Mouse (Mus musculus): ENCODE measurements around the gene 1700037H04Rik. TPM values are rescaled to one million over a fixed set of nuclear protein-coding genes. Genes with fewer than 3 reads are reported as not detected.

1700037H04Rik gene
- polyA plus RNA-seq, 1 experiment: 75.2 TPM

DNA sequence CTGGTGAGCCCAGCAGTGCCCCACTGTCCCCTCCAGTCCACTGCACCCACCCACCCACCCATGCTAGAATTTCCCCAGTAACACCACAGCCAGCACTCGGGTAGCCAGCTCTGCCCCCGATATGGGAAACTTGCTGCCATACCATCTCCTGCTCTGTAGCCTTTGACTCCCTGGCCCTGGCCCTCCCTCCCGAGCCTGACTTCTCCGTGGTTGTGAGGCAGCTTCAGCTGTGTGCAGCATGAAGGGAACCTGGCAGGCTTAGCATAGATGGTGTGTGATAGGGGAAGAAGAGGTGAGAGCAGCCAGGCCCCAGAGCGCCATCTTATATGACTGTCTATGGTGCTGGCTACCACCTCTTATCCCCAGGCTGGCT, 19.4 kb downstream of the 1700037H04Rik start:
- Histone ChIP-seq H3K4me2 (ENCODE audit: low read depth) (no peak overlapping the region), H3ac (ENCODE audit: control insufficient read depth, insufficient read length) (no peak overlapping the region), H3K27me3 (ENCODE audit: control insufficient read depth, insufficient read depth, insufficient read length) (no peaks in the 10 kb centered on the region), H3K79me2 (ENCODE audit: control insufficient read depth, insufficient read depth) (no peaks in the 10 kb centered on the region), H3K36me3 (ENCODE audit: control insufficient read depth, insufficient read depth) (peaks cover 4% of the 10 kb centered on the region), H3K4me3 (no peak overlapping the region)
- no peak for TF ChIP-seq MYOD1 (IDR thresholded peaks at IDR 0.05; ENCODE audit: control insufficient read depth in 1 of 3, insufficient read length in 2 of 3, low read depth in 2 of 3)
- TF ChIP-seq TCF12 (IDR thresholded peaks at IDR 0.05; ENCODE audit: insufficient read depth, poor library complexity, severe bottlenecking): no peak
- TF ChIP-seq CEBPB (IDR thresholded peaks at IDR 0.05; ENCODE audit: insufficient read depth, poor library complexity, severe bottlenecking): no peak
- TF ChIP-seq E2F4 (IDR thresholded peaks at IDR 0.05; ENCODE audit: insufficient read depth): no peak
- no peak for TF ChIP-seq POLR2AphosphoS2 (IDR thresholded peaks at IDR 0.05; ENCODE audit: insufficient read length, low read depth)
- TF ChIP-seq MAX (IDR thresholded peaks at IDR 0.05; ENCODE audit: low read depth): no peak
- no peak for TF ChIP-seq USF1 (IDR thresholded peaks at IDR 0.05; ENCODE audit: low read depth)
- no peak for TF ChIP-seq SRF (IDR thresholded peaks at IDR 0.05; ENCODE audit: control insufficient read depth, insufficient read length, low read depth)
- no peak for TF ChIP-seq POLR2A (IDR thresholded peaks at IDR 0.05; ENCODE audit: insufficient read length, low read depth)
- TF ChIP-seq MYOG (IDR thresholded peaks at IDR 0.05; ENCODE audit: control insufficient read depth in 1 of 3, insufficient read depth in 1 of 3, insufficient read length in 2 of 3, low read depth in 2 of 3): no peak

DNA sequence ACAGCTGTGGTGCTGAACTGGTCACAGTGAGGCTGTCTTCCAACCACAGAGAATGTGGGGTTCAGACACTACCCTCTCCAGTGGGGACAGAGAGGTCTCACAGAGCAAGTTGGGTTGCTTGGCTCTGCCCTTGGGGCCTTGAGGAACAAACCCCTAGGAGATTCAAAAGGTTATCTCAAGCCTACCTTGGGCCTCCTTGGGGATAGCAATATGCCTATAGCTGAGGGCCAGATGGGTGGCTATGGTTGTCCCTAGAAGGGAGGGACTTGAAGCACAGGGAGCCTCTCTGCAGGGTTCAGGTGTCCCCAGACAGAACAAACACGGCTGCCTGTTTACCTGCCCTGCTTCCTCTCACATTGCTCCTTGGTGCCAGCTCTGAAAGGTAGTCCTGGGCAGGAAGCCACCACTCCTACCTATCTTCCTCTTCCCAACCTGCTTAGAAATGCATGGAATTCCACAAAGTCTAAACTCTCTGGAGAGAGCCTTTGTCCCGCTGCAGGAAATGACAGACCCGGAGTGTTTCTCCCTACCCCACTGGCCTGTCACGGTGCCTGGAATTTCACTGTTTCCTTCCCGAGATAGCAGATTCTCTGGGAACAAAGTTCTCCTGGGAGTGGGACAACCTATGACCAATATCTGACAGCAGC, 19.9 kb downstream of the 1700037H04Rik start:
- H3K27me3 ChIP-seq (ENCODE audit: control insufficient read depth, insufficient read depth, insufficient read length): no peaks in the 10 kb centered on the region
- no peak for TF ChIP-seq SRF (IDR thresholded peaks at IDR 0.05; ENCODE audit: control insufficient read depth, insufficient read length, low read depth)
- no peak for TF ChIP-seq TCF3 (IDR thresholded peaks at IDR 0.05; ENCODE audit: insufficient read length, low read depth)
- TF ChIP-seq REST (IDR thresholded peaks at IDR 0.05; ENCODE audit: insufficient read depth, insufficient read length): no peak
- TF ChIP-seq POLR2AphosphoS2 (IDR thresholded peaks at IDR 0.05; ENCODE audit: insufficient read length, low read depth): no peak
- no peak for TF ChIP-seq USF1 (IDR thresholded peaks at IDR 0.05; ENCODE audit: low read depth)
- no peak for TF ChIP-seq MAX (IDR thresholded peaks at IDR 0.05; ENCODE audit: low read depth)
- TF ChIP-seq POLR2A (IDR thresholded peaks at IDR 0.05; ENCODE audit: insufficient read length, low read depth): no peak
- no peak for TF ChIP-seq MYOG (IDR thresholded peaks at IDR 0.05; ENCODE audit: control insufficient read depth in 1 of 3, insufficient read depth in 1 of 3, insufficient read length in 2 of 3, low read depth in 2 of 3)
- no peak for TF ChIP-seq E2F4 (IDR thresholded peaks at IDR 0.05; ENCODE audit: insufficient read depth)
- TF ChIP-seq MYOD1 (IDR thresholded peaks at IDR 0.05; ENCODE audit: control insufficient read depth in 1 of 3, insufficient read length in 2 of 3, low read depth in 2 of 3): no peak
- TF ChIP-seq CEBPB (IDR thresholded peaks at IDR 0.05; ENCODE audit: insufficient read depth, poor library complexity, severe bottlenecking): no peak
- TF ChIP-seq TCF12 (IDR thresholded peaks at IDR 0.05; ENCODE audit: insufficient read depth, poor library complexity, severe bottlenecking): no peak
- H3K79me2 ChIP-seq (ENCODE audit: control insufficient read depth, insufficient read depth): no peaks in the 10 kb centered on the region
- H3ac ChIP-seq (ENCODE audit: control insufficient read depth, insufficient read length): no peak overlapping the region
- H3K36me3 ChIP-seq (ENCODE audit: control insufficient read depth, insufficient read depth): peaks cover 3% of the 10 kb centered on the region
- H3K4me2 ChIP-seq (ENCODE audit: low read depth): no peak overlapping the region
- H3K4me3 ChIP-seq: no peak overlapping the region

DNA sequence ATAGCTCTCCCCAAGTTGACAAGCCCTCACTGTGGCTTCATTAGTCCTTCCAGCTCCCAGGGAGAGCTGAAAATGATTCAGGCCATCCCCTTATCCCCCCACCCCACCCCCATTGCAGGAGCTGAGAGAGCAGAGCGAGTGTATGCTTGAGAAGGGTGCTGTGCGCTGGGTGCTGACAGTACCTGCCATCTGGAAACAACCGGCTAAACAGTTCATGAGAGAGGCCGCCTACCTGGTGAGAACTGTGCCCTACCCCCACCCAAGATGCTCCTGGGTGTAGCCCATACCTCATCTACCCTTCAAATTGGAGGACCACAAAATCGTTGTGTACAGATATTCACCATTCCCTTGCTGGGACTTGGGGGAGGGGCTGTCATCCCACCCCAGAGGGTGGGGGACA, 20.6 kb downstream of the 1700037H04Rik start:
- H3K36me3 ChIP-seq (ENCODE audit: control insufficient read depth, insufficient read depth): no peaks in the 10 kb centered on the region

DNA sequence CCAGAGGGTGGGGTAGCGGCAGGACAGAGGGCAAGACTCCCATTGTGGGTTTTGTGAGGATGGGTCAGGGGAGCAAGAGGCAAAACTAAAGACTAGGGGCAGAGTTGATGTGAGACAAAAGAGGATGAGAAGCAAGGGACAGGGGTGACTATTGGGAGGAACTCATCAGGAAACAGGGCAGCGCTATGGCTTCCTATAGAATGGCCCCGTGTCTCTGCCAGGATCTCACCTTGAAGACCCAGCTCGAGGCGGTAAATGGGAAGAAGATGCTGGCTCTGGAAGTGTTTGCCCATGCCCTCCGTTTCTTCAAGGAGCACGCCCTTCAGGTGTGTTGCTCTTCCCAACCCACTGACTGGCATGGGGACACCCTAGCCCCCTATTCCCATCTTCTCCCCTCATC, 21.1 kb downstream of the 1700037H04Rik start:
- Histone ChIP-seq H3K79me2 (ENCODE audit: control insufficient read depth, insufficient read depth) (no peaks in the 10 kb centered on the region), H3K36me3 (ENCODE audit: control insufficient read depth, insufficient read depth) (no peaks in the 10 kb centered on the region), H3ac (ENCODE audit: control insufficient read depth, insufficient read length) (no peak overlapping the region), H3K4me3 (no peak overlapping the region), H3K27me3 (ENCODE audit: control insufficient read depth, insufficient read depth, insufficient read length) (no peaks in the 10 kb centered on the region), H3K4me2 (ENCODE audit: low read depth) (no peak overlapping the region)
- TF ChIP-seq CEBPB (IDR thresholded peaks at IDR 0.05; ENCODE audit: insufficient read depth, poor library complexity, severe bottlenecking): no peak
- TF ChIP-seq MYOG (IDR thresholded peaks at IDR 0.05; ENCODE audit: control insufficient read depth in 1 of 3, insufficient read depth in 1 of 3, insufficient read length in 2 of 3, low read depth in 2 of 3): no peak
- no peak for TF ChIP-seq POLR2A (IDR thresholded peaks at IDR 0.05; ENCODE audit: insufficient read length, low read depth)
- TF ChIP-seq TCF3 (IDR thresholded peaks at IDR 0.05; ENCODE audit: insufficient read length, low read depth): no peak
- TF ChIP-seq TCF12 (IDR thresholded peaks at IDR 0.05; ENCODE audit: insufficient read depth, poor library complexity, severe bottlenecking): no peak
- TF ChIP-seq POLR2AphosphoS2 (IDR thresholded peaks at IDR 0.05; ENCODE audit: insufficient read length, low read depth): no peak
- no peak for TF ChIP-seq USF1 (IDR thresholded peaks at IDR 0.05; ENCODE audit: low read depth)
- TF ChIP-seq E2F4 (IDR thresholded peaks at IDR 0.05; ENCODE audit: insufficient read depth): no peak
- no peak for TF ChIP-seq REST (IDR thresholded peaks at IDR 0.05; ENCODE audit: insufficient read depth, insufficient read length)
- no peak for TF ChIP-seq SRF (IDR thresholded peaks at IDR 0.05; ENCODE audit: control insufficient read depth, insufficient read length, low read depth)
- no peak for TF ChIP-seq MYOD1 (IDR thresholded peaks at IDR 0.05; ENCODE audit: control insufficient read depth in 1 of 3, insufficient read length in 2 of 3, low read depth in 2 of 3)
- no peak for TF ChIP-seq MAX (IDR thresholded peaks at IDR 0.05; ENCODE audit: low read depth)

More for the DNA sequence above, 20.6 kb downstream of the 1700037H04Rik start:
- H3K4me3 ChIP-seq: no peak overlapping the region
- TF ChIP-seq E2F4 (IDR thresholded peaks at IDR 0.05; ENCODE audit: insufficient read depth) (no peak), SRF (IDR thresholded peaks at IDR 0.05; ENCODE audit: control insufficient read depth, insufficient read length, low read depth) (no peak), REST (IDR thresholded peaks at IDR 0.05; ENCODE audit: insufficient read depth, insufficient read length) (no peak), POLR2AphosphoS2 (IDR thresholded peaks at IDR 0.05; ENCODE audit: insufficient read length, low read depth) (no peak), MYOD1 (IDR thresholded peaks at IDR 0.05; ENCODE audit: control insufficient read depth in 1 of 3, insufficient read length in 2 of 3, low read depth in 2 of 3) (no peak), POLR2A (IDR thresholded peaks at IDR 0.05; ENCODE audit: insufficient read length, low read depth) (no peak), TCF12 (IDR thresholded peaks at IDR 0.05; ENCODE audit: insufficient read depth, poor library complexity, severe bottlenecking) (no peak), MYOG (IDR thresholded peaks at IDR 0.05; ENCODE audit: control insufficient read depth in 1 of 3, insufficient read depth in 1 of 3, insufficient read length in 2 of 3, low read depth in 2 of 3) (no peak), USF1 (IDR thresholded peaks at IDR 0.05; ENCODE audit: low read depth) (no peak), CEBPB (IDR thresholded peaks at IDR 0.05; ENCODE audit: insufficient read depth, poor library complexity, severe bottlenecking) (no peak), MAX (IDR thresholded peaks at IDR 0.05; ENCODE audit: low read depth) (no peak), TCF3 (IDR thresholded peaks at IDR 0.05; ENCODE audit: insufficient read length, low read depth) (no peak)
- H3ac ChIP-seq (ENCODE audit: control insufficient read depth, insufficient read length): no peak overlapping the region
- H3K79me2 ChIP-seq (ENCODE audit: control insufficient read depth, insufficient read depth): no peaks in the 10 kb centered on the region
- H3K4me2 ChIP-seq (ENCODE audit: low read depth): no peak overlapping the region
- no peaks in the 10 kb centered on the region for H3K27me3 ChIP-seq (ENCODE audit: control insufficient read depth, insufficient read depth, insufficient read length)

Data from myocyte (in vitro differentiated cells).